Mouse (Mus musculus): ENCODE data around the gene Olfr608. TPM values are rescaled to one million over a fixed set of nuclear protein-coding genes. Genes with fewer than 3 reads are reported as not detected.
"Not testable (repeated sequence)": the region's sequence is repeated elsewhere in the genome, so short reads cannot be mapped to it uniquely, and the experiment has no call there.

Gene Olfr608
- polyA plus RNA-seq (2012; rRNA removed) = not detected in 2 replicates

GRCm38 (mm10) chr7:103469577-103469976 lies at the start of gene Olfr608:
Gene Olfr608 (plus strand): TSS chr7:103469877.
- no peak for DNase-seq (ENCODE audit: low read depth in 1 of 2, low spot score in 2 of 2)
- H3K36me3 ChIP-seq (ENCODE audit: control insufficient read depth, insufficient read depth, low read length) = no peaks in the 10 kb centered on the region
- no peak for TF ChIP-seq POLR2A (IDR thresholded peaks at IDR 0.05; ENCODE audit: low read depth, low read length)
- TF ChIP-seq CTCF (IDR thresholded peaks at IDR 0.05; ENCODE audit: extremely low read depth, insufficient read depth, insufficient read length, insufficient replicate concordance) = no peak
- no peak within 1 kb of the TSS for H3K4me3 ChIP-seq (ENCODE audit: extremely low read depth, insufficient read depth, insufficient read length)
- no peak within 1 kb of the TSS for H3K27ac ChIP-seq (ENCODE audit: insufficient read depth, low read length)
- no peaks in the 10 kb centered on the region for H3K27me3 ChIP-seq (ENCODE audit: control insufficient read depth, insufficient read depth, low read length)
- H3K4me1 ChIP-seq (ENCODE audit: control insufficient read depth, insufficient read depth, insufficient read length) = no peaks in the 10 kb centered on the region

- H3K27me3 ChIP-seq (ENCODE audit: control insufficient read depth, insufficient read depth, low read length) = no peaks in the 10 kb centered on the region
- DNase-seq (ENCODE audit: low read depth in 1 of 2, low spot score in 2 of 2) = no peak
- H3K4me3 ChIP-seq (ENCODE audit: extremely low read depth, insufficient read depth, insufficient read length) = no peak within 1 kb of the TSS
- no peaks in the 10 kb centered on the region for H3K36me3 ChIP-seq (ENCODE audit: control insufficient read depth, insufficient read depth, low read length)
- H3K4me1 ChIP-seq (ENCODE audit: control insufficient read depth, insufficient read depth, insufficient read length) = no peaks in the 10 kb centered on the region
- TF ChIP-seq POLR2A (IDR thresholded peaks at IDR 0.05; ENCODE audit: low read depth, low read length) = no peak
- 91% methylated on average over 1 of the region's 1 CpGs for WGBS
- H3K27ac ChIP-seq (ENCODE audit: insufficient read depth, low read length) = no peak within 1 kb of the TSS
Observed at GRCm38 (mm10) chr7:103445339-103445738, 24.3 kb upstream of the Olfr608 start, which contains the start of gene Olfr605. Gene Olfr605 (minus strand): TSS chr7:103445439.

DNA sequence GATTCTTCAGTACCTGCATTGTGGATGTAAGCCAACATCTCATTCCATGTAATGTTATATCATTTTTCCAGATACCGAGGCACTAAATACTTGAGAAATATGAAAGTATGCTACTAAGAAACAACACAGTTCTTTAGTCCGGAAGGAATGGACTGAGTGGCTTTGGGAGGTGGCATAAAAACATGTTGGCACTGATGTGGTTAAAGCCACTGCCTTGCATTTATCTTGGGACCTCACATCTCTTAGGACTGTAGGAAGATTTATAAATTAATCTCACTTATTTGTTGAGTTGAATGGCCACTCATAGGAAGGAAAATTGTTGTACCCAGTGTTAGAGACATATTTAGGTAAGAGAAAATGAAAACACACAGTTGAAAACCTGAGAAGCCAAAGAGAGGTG lies 20.9 kb upstream of the Olfr608 start, which contains the start of gene Olfr606:
Gene Olfr606, plus strand, starts transcription at position 301 of the 400 bp plus-strand sequence.
- Histone ChIP-seq H3K27ac (ENCODE audit: insufficient read depth, low read length) (no peak within 1 kb of the TSS), H3K4me3 (ENCODE audit: extremely low read depth, insufficient read depth, insufficient read length) (no peak within 1 kb of the TSS), H3K36me3 (ENCODE audit: control insufficient read depth, insufficient read depth, low read length) (no peaks in the 10 kb centered on the region), H3K27me3 (ENCODE audit: control insufficient read depth, insufficient read depth, low read length) (no peaks in the 10 kb centered on the region), H3K4me1 (ENCODE audit: control insufficient read depth, insufficient read depth, insufficient read length) (no peaks in the 10 kb centered on the region)
- 94% methylated on average over 2 of the region's 2 CpGs for WGBS
- DNase-seq (ENCODE audit: low read depth in 1 of 2, low spot score in 2 of 2) = no peak
- no peak for TF ChIP-seq POLR2A (IDR thresholded peaks at IDR 0.05; ENCODE audit: low read depth, low read length)
- TF ChIP-seq CTCF (IDR thresholded peaks at IDR 0.05; ENCODE audit: extremely low read depth, insufficient read depth, insufficient read length, insufficient replicate concordance) = no peak

DNA sequence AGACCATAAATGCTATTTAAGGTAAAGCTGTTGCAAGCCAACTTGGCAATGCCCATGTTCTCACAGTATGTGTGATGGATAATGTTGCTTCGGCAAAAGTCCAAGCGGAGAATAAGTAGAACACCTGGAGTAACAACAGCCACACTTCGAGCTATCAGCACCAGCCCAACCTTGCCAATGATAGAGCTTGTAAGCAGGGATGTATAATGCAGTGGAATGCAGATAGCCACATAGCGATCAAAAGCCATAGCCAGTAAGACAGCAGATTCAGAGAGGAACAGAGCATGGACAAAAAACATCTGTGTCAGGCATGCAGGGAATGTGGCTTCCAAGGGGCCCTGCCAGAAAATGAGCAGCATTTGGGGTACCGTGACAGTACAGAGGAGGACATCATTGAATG lies 9.1 kb upstream of the Olfr608 start:
- DNase-seq (ENCODE audit: low read depth in 1 of 2, low spot score in 2 of 2) = no peak
- H3K27me3 ChIP-seq (ENCODE audit: control insufficient read depth, insufficient read depth, low read length) = no peaks in the 10 kb centered on the region
- 93% methylated on average over 5 of the region's 5 CpGs for WGBS
- no peak overlapping the region for H3K27ac ChIP-seq (ENCODE audit: insufficient read depth, low read length)
- no peaks in the 10 kb centered on the region for H3K4me1 ChIP-seq (ENCODE audit: control insufficient read depth, insufficient read depth, insufficient read length)
- TF ChIP-seq CTCF (IDR thresholded peaks at IDR 0.05; ENCODE audit: extremely low read depth, insufficient read depth, insufficient read length, insufficient replicate concordance) = no peak
- no peak for TF ChIP-seq POLR2A (IDR thresholded peaks at IDR 0.05; ENCODE audit: low read depth, low read length)
- H3K4me3 ChIP-seq (ENCODE audit: extremely low read depth, insufficient read depth, insufficient read length) = no peak overlapping the region
- H3K36me3 ChIP-seq (ENCODE audit: control insufficient read depth, insufficient read depth, low read length) = no peaks in the 10 kb centered on the region

DNA sequence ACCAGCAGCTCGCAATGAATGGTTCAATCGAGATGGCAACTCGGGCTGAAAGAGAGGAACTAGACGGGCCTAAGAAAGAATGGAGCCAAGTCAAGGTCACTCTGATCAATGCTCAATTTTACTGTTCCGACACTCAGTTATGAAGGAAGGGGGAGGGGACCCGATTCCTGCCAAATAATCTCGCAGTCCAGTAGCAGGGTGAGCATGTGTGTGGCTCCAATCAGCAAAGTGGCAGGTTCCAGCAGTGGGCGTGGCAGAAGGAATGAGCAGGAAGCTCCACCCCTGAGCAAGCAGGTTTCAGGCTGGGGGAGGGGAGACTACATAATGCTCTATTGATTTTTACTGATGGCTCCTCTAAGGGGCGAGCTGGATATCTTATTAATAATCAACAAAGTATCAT lies 7.4 kb downstream of the Olfr608 start:
- not testable (repeated sequence) for H3K27me3 ChIP-seq (ENCODE audit: control insufficient read depth, insufficient read depth, low read length); H3K4me1 ChIP-seq (ENCODE audit: control insufficient read depth, insufficient read depth, insufficient read length); H3K27ac ChIP-seq (ENCODE audit: insufficient read depth, low read length); H3K4me3 ChIP-seq (ENCODE audit: extremely low read depth, insufficient read depth, insufficient read length); DNase-seq (ENCODE audit: low read depth in 1 of 2, low spot score in 2 of 2); H3K36me3 ChIP-seq (ENCODE audit: control insufficient read depth, insufficient read depth, low read length)
- 90% methylated on average over 9 of the region's 9 CpGs for WGBS

- no peak within 1 kb of the TSS for H3K4me3 ChIP-seq (ENCODE audit: extremely low read depth, insufficient read depth, insufficient read length)
- no peaks in the 10 kb centered on the region for H3K27me3 ChIP-seq (ENCODE audit: control insufficient read depth, insufficient read depth, low read length)
- 75% methylated on average over 1 of the region's 1 CpGs for WGBS
- no peak within 1 kb of the TSS for H3K27ac ChIP-seq (ENCODE audit: insufficient read depth, low read length)
- H3K4me1 ChIP-seq (ENCODE audit: control insufficient read depth, insufficient read depth, insufficient read length) = no peaks in the 10 kb centered on the region
- TF ChIP-seq CTCF (IDR thresholded peaks at IDR 0.05; ENCODE audit: extremely low read depth, insufficient read depth, insufficient read length, insufficient replicate concordance) (no peak), POLR2A (IDR thresholded peaks at IDR 0.05; ENCODE audit: low read depth, low read length) (no peak)
- no peaks in the 10 kb centered on the region for H3K36me3 ChIP-seq (ENCODE audit: control insufficient read depth, insufficient read depth, low read length)
- no peak for DNase-seq (ENCODE audit: low read depth in 1 of 2, low spot score in 2 of 2)
Observed at GRCm38 (mm10) chr7:103497962-103498361, 28.3 kb downstream of the Olfr608 start, which contains the start of gene Olfr609. Gene Olfr609 (minus strand): TSS chr7:103498062.

DNA sequence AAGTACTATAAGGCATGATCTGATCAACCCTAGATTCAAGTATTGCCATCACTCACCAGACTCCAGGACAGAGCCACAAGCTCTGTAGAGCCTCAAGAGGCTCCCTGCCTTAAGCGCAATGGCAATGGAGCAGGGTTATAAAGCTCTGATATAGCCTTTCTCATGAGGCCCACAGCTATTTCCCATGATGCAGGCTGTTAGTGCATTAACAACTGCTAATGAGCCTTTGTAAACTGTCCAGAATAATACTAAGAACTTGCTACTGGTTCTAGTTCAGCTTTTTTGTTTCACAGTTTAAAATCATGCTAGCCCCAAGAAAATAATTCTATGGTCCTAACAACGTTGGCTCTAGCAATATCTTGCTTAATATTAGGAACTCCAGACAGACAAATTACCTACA lies 42.3 kb downstream of the Olfr608 start, which contains the start of gene Olfr610:
Gene Olfr610, minus strand, starts transcription at position 101 of the 400 bp plus-strand sequence.
- H3K27ac ChIP-seq (ENCODE audit: insufficient read depth, low read length) = no peak within 1 kb of the TSS
- DNase-seq (ENCODE audit: low read depth in 1 of 2, low spot score in 2 of 2) = no peak
- no peaks in the 10 kb centered on the region for H3K36me3 ChIP-seq (ENCODE audit: control insufficient read depth, insufficient read depth, low read length)
- 89% methylated on average over 2 of the region's 2 CpGs for WGBS
- H3K27me3 ChIP-seq (ENCODE audit: control insufficient read depth, insufficient read depth, low read length) = no peaks in the 10 kb centered on the region
- TF ChIP-seq POLR2A (IDR thresholded peaks at IDR 0.05; ENCODE audit: low read depth, low read length) (no peak), CTCF (IDR thresholded peaks at IDR 0.05; ENCODE audit: extremely low read depth, insufficient read depth, insufficient read length, insufficient replicate concordance) (no peak)
- H3K4me3 ChIP-seq (ENCODE audit: extremely low read depth, insufficient read depth, insufficient read length) = no peak within 1 kb of the TSS
- H3K4me1 ChIP-seq (ENCODE audit: control insufficient read depth, insufficient read depth, insufficient read length) = no peaks in the 10 kb centered on the region

- H3K27ac ChIP-seq (ENCODE audit: insufficient read depth, low read length); DNase-seq (ENCODE audit: low read depth in 1 of 2, low spot score in 2 of 2); H3K4me3 ChIP-seq (ENCODE audit: extremely low read depth, insufficient read depth, insufficient read length); H3K27me3 ChIP-seq (ENCODE audit: control insufficient read depth, insufficient read depth, low read length); H3K36me3 ChIP-seq (ENCODE audit: control insufficient read depth, insufficient read depth, low read length); H3K4me1 ChIP-seq (ENCODE audit: control insufficient read depth, insufficient read depth, insufficient read length): not testable (repeated sequence)
- WGBS = 56% methylated on average over 1 of the region's 1 CpGs
Observed at GRCm38 (mm10) chr7:103520746-103521145, 51.1 kb downstream of the Olfr608 start, which contains the start of gene Olfr611. Gene Olfr611 (minus strand): TSS chr7:103520846.

All from spleen, adult 2 months (tissue).